Mouse (Mus musculus): Measurements from ENCODE around the gene Cdkl4. TPM values are rescaled to one million over a fixed set of nuclear protein-coding genes. Genes with fewer than 3 reads are reported as not detected.

The Cdkl4 gene
- polyA plus RNA-seq, 1 experiment from 2014 or later = 1.4 TPM

DNA sequence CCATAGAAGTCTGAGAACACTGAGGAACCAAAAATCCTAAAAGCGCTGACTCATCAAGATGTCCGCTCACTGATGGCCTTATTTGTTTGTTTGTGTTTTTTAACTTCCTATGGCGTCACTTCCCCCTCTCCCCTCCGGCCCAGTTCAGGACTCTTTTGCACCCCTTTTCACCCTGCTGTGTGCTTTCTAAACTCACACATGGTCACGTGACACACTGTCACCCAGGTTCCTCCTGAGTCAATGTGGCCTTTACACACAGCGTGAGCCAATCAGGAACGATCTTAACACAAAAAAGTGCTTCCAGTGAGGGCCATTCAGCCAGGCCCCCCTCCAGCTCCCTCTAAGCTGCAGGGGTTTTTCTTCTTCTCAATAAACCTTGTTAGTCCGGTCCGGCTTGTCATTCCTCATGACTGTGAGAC, 80.4 kb downstream of the Cdkl4 start:
- no peak overlapping the region for H3K27ac ChIP-seq (replicated peaks; ENCODE audit: low read depth, low read length)
- no peak overlapping the region for H3K9ac ChIP-seq (replicated peaks; ENCODE audit: low read length)
- no peak overlapping the region for H3K4me3 ChIP-seq (ENCODE audit: low read depth, low read length)
- no peaks in the 10 kb centered on the region for H3K27me3 ChIP-seq (ENCODE audit: control insufficient read depth, insufficient read depth, low read length)
- DNase-seq (ENCODE audit: low spot score) (peak; percentile 20), ATAC-seq (replicated peaks; ENCODE audit: insufficient number of reproducible peaks, low FRiP score, low TSS enrichment, low read depth) (no peak)
- H3K9me3 ChIP-seq (replicated peaks; ENCODE audit: control insufficient read depth, low read length) = no peaks in the 10 kb centered on the region
- no peak overlapping the region for H3K4me2 ChIP-seq (ENCODE audit: low read depth, low read length)
- H3K36me3 ChIP-seq (replicated peaks; ENCODE audit: control insufficient read depth, insufficient read depth, low read depth, low read length) = no peaks in the 10 kb centered on the region
- H3K4me1 ChIP-seq (ENCODE audit: control insufficient read depth, insufficient read depth, low read length) = no peaks in the 10 kb centered on the region
- 77% methylated on average over 9 of the region's 9 CpGs for WGBS

DNA sequence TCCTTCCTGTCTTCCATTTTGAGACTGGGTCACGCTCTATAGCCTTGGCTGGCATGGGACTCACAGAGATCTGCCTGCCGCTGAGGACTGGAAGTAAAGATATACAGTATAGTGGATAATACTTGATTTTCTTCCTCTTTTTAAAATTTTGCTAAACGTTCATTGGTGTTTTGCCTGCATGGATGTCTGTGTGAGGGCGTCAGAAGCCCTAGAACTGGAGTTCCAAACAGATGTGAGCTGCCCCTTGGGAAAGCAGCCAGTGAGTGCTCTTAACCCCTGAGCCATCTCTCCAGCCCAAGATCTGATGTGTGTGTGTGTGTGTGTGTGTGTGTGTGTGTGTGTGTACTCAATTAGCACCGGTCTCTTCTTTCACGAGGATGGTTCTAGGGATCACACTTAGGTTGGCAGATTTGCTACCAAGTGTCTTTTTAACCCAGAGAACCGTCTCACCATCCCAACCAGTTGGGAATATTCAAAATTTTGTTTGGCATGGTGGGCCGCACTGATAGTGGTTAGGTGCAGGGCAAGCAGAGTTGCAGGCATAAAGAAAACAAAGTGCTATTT, 80.9 kb downstream of the Cdkl4 start:
- no peak overlapping the region for H3K9ac ChIP-seq (replicated peaks; ENCODE audit: low read length)
- H3K27ac ChIP-seq (replicated peaks; ENCODE audit: low read depth, low read length) = no peak overlapping the region
- no peak overlapping the region for H3K4me2 ChIP-seq (ENCODE audit: low read depth, low read length)
- no peak overlapping the region for H3K4me3 ChIP-seq (ENCODE audit: low read depth, low read length)
- no peaks in the 10 kb centered on the region for H3K36me3 ChIP-seq (replicated peaks; ENCODE audit: control insufficient read depth, insufficient read depth, low read depth, low read length)
- ATAC-seq (replicated peaks; ENCODE audit: insufficient number of reproducible peaks, low FRiP score, low TSS enrichment, low read depth) (no peak), DNase-seq (ENCODE audit: low spot score) (no peak)
- 85% methylated on average over 8 of the region's 8 CpGs for WGBS
- H3K27me3 ChIP-seq (ENCODE audit: control insufficient read depth, insufficient read depth, low read length) = no peaks in the 10 kb centered on the region
- H3K9me3 ChIP-seq (replicated peaks; ENCODE audit: control insufficient read depth, low read length) = no peaks in the 10 kb centered on the region
- no peaks in the 10 kb centered on the region for H3K4me1 ChIP-seq (ENCODE audit: control insufficient read depth, insufficient read depth, low read length)

DNA sequence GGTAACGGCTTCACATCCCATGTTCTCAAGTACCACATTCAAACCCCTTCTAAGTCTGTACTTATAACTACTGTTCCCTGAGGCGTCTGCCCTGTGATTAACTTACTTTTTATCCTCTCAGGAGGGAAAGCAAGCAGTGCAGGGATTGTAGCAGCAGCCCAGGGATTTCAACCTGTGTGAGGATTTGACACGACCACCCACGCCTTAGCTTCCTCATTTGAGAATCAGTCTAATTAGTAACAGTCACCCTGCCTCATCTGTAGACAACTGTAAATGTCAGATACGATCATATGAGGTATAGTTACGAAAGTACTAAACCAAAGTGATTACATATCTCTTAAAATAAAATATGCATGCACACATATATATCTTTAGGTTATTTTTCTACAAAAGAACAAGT, 81.4 kb downstream of the Cdkl4 start:
- 75% methylated on average over 6 of the region's 6 CpGs for WGBS
- Histone ChIP-seq H3K4me3 (ENCODE audit: low read depth, low read length) (no peak overlapping the region), H3K9me3 (replicated peaks; ENCODE audit: control insufficient read depth, low read length) (no peaks in the 10 kb centered on the region), H3K9ac (replicated peaks; ENCODE audit: low read length) (no peak overlapping the region), H3K4me2 (ENCODE audit: low read depth, low read length) (no peak overlapping the region), H3K27me3 (ENCODE audit: control insufficient read depth, insufficient read depth, low read length) (no peaks in the 10 kb centered on the region), H3K4me1 (ENCODE audit: control insufficient read depth, insufficient read depth, low read length) (no peaks in the 10 kb centered on the region), H3K27ac (replicated peaks; ENCODE audit: low read depth, low read length) (no peak overlapping the region), H3K36me3 (replicated peaks; ENCODE audit: control insufficient read depth, insufficient read depth, low read depth, low read length) (no peaks in the 10 kb centered on the region)
- ATAC-seq (replicated peaks; ENCODE audit: insufficient number of reproducible peaks, low FRiP score, low TSS enrichment, low read depth) (no peak), DNase-seq (ENCODE audit: low spot score) (no peak)

DNA sequence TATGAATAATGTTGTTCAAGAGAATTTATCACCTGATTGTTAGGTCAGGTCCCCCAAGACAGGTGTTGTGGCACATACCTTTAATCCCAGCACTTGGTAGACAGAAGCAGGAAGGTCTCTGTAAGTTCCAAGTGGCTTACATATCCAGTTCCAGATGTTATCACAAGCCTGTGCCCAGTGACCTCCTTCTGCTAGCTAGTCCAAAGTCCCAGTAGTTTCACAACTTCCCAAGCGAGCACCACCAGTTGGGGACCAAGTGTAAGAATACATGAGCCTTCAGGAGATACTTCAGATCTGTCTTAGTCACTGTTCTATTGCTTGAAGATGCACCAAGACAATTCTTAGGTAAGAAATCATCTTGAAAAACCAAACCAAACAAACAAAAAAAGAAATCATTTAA, 83.7 kb downstream of the Cdkl4 start:
- DNase-seq (ENCODE audit: low spot score) (no peak), ATAC-seq (replicated peaks; ENCODE audit: insufficient number of reproducible peaks, low FRiP score, low TSS enrichment, low read depth) (no peak)
- WGBS = 76% methylated on average over 1 of the region's 1 CpGs
- Histone ChIP-seq H3K9ac (replicated peaks; ENCODE audit: low read length) (no peak overlapping the region), H3K4me2 (ENCODE audit: low read depth, low read length) (no peak overlapping the region), H3K36me3 (replicated peaks; ENCODE audit: control insufficient read depth, insufficient read depth, low read depth, low read length) (no peaks in the 10 kb centered on the region), H3K4me1 (ENCODE audit: control insufficient read depth, insufficient read depth, low read length) (no peaks in the 10 kb centered on the region), H3K9me3 (replicated peaks; ENCODE audit: control insufficient read depth, low read length) (no peaks in the 10 kb centered on the region), H3K4me3 (ENCODE audit: low read depth, low read length) (no peak overlapping the region), H3K27me3 (ENCODE audit: control insufficient read depth, insufficient read depth, low read length) (no peaks in the 10 kb centered on the region), H3K27ac (replicated peaks; ENCODE audit: low read depth, low read length) (no peak overlapping the region)

DNA sequence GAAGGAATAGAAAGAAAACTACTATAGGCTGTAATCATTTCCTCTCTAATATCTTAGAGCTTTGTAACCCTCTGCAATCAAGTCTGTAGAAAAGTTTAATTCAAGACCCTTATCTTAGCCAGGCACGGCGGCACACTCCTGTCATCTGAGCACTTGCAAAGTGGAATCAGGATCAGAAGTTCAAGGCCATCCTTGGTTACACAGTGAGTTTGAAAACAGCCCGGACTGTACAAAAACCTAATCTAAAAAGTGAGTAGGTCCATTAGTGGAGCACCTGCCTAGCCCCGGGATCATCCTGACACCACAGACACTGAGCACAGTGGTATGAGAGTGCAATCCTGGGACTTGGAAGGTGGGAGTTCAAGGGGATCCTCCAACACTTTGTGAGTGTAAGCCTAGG, 84.8 kb downstream of the Cdkl4 start:
- Histone ChIP-seq H3K4me2 (ENCODE audit: low read depth, low read length) (no peak overlapping the region), H3K36me3 (replicated peaks; ENCODE audit: control insufficient read depth, insufficient read depth, low read depth, low read length) (no peaks in the 10 kb centered on the region), H3K27ac (replicated peaks; ENCODE audit: low read depth, low read length) (no peak overlapping the region), H3K27me3 (ENCODE audit: control insufficient read depth, insufficient read depth, low read length) (no peaks in the 10 kb centered on the region), H3K4me3 (ENCODE audit: low read depth, low read length) (no peak overlapping the region), H3K4me1 (ENCODE audit: control insufficient read depth, insufficient read depth, low read length) (no peaks in the 10 kb centered on the region), H3K9ac (replicated peaks; ENCODE audit: low read length) (no peak overlapping the region), H3K9me3 (replicated peaks; ENCODE audit: control insufficient read depth, low read length) (no peaks in the 10 kb centered on the region)
- DNase-seq (ENCODE audit: low spot score) (no peak), ATAC-seq (replicated peaks; ENCODE audit: insufficient number of reproducible peaks, low FRiP score, low TSS enrichment, low read depth) (no peak)
- 91% methylated on average over 4 of the region's 4 CpGs for WGBS

DNA sequence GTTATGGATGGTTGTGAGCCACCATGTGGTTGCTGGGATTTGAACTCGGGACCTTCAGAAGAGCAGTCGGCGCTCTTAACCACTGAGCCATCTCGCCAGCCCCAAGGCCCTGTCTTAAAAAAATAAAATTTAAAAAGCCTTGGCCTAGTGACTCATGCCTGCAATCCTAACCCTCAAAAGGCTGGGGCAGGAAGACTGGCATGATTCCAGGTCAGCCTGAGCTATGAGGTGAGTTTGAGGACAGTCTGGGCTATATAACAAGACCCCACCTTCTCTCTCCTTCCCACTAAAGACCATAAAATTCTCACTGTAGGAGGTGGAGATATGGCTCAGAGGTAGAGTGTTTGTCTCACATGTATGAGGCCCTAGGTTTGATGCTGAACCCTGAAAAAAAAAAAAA, 85.3 kb downstream of the Cdkl4 start:
- no peak overlapping the region for H3K4me2 ChIP-seq (ENCODE audit: low read depth, low read length)
- no peak overlapping the region for H3K27ac ChIP-seq (replicated peaks; ENCODE audit: low read depth, low read length)
- DNase-seq (ENCODE audit: low spot score) (no peak), ATAC-seq (replicated peaks; ENCODE audit: insufficient number of reproducible peaks, low FRiP score, low TSS enrichment, low read depth) (no peak)
- H3K4me1 ChIP-seq (ENCODE audit: control insufficient read depth, insufficient read depth, low read length) = no peaks in the 10 kb centered on the region
- no peak overlapping the region for H3K4me3 ChIP-seq (ENCODE audit: low read depth, low read length)
- no peaks in the 10 kb centered on the region for H3K9me3 ChIP-seq (replicated peaks; ENCODE audit: control insufficient read depth, low read length)
- no peaks in the 10 kb centered on the region for H3K27me3 ChIP-seq (ENCODE audit: control insufficient read depth, insufficient read depth, low read length)
- 96% methylated on average over 4 of the region's 4 CpGs for WGBS
- no peaks in the 10 kb centered on the region for H3K36me3 ChIP-seq (replicated peaks; ENCODE audit: control insufficient read depth, insufficient read depth, low read depth, low read length)
- no peak overlapping the region for H3K9ac ChIP-seq (replicated peaks; ENCODE audit: low read length)

DNA sequence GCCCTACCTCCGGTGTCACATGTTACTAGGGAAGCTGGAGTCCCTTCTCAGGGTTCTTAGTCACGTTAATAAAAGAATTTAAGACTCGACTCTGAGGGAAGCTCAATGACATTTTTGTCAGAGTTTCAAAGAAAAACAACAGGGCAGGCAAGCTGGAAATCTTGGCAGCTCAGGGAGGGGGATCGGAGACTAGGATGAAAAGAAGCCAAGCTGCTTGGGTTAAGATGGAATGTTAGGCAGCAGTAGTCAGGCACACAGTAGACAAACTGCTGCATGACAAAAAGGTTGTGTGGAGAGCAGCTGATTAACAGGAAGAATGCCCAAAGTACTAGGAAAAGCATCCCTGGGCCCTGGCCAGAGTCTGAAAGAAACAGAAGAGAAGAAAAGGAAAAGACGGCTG, 87.4 kb downstream of the Cdkl4 start:
- DNase-seq (ENCODE audit: low spot score) = no peak

DNA sequence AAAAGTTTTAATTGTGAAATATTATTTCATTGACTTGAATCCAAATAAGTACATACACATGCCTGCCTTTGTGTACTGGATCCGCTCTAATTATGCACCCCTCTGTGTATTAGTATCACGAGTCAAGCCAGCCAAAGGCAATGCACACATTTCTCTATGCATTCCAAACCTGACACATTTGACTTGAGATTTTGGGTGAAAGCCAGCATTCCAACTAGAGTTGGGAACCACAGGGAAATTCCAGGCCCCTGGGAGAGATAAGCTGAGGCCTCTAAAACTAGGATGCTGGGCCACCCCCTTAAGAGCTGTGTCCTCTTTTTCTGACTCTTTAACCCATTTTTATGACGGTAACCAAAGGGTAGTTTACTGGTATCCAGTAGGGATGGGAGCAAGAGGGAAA, 88.7 kb downstream of the Cdkl4 start:
- H3K9ac ChIP-seq (replicated peaks; ENCODE audit: low read length) = no peak overlapping the region
- no peak for ATAC-seq (replicated peaks; ENCODE audit: insufficient number of reproducible peaks, low FRiP score, low TSS enrichment, low read depth)
- WGBS = 83% methylated on average over 3 of the region's 3 CpGs

More for the DNA sequence above, 87.4 kb downstream of the Cdkl4 start:
- no peaks in the 10 kb centered on the region for H3K27me3 ChIP-seq (ENCODE audit: control insufficient read depth, insufficient read depth, low read length)
- no peak overlapping the region for H3K27ac ChIP-seq (replicated peaks; ENCODE audit: low read depth, low read length)
- H3K9me3 ChIP-seq (replicated peaks; ENCODE audit: control insufficient read depth, low read length) = no peaks in the 10 kb centered on the region
- no peaks in the 10 kb centered on the region for H3K4me1 ChIP-seq (ENCODE audit: control insufficient read depth, insufficient read depth, low read length)
- ATAC-seq (replicated peaks; ENCODE audit: insufficient number of reproducible peaks, low FRiP score, low TSS enrichment, low read depth) = no peak
- no peak overlapping the region for H3K9ac ChIP-seq (replicated peaks; ENCODE audit: low read length)
- H3K36me3 ChIP-seq (replicated peaks; ENCODE audit: control insufficient read depth, insufficient read depth, low read depth, low read length) = no peaks in the 10 kb centered on the region
- no peak overlapping the region for H3K4me2 ChIP-seq (ENCODE audit: low read depth, low read length)
- 73% methylated on average over 5 of the region's 5 CpGs for WGBS
- H3K4me3 ChIP-seq (ENCODE audit: low read depth, low read length) = no peak overlapping the region

More for the DNA sequence above, 88.7 kb downstream of the Cdkl4 start:
- Histone ChIP-seq H3K36me3 (replicated peaks; ENCODE audit: control insufficient read depth, insufficient read depth, low read depth, low read length) (no peaks in the 10 kb centered on the region), H3K27ac (replicated peaks; ENCODE audit: low read depth, low read length) (no peak overlapping the region), H3K27me3 (ENCODE audit: control insufficient read depth, insufficient read depth, low read length) (no peaks in the 10 kb centered on the region), H3K4me2 (ENCODE audit: low read depth, low read length) (no peak overlapping the region), H3K9me3 (replicated peaks; ENCODE audit: control insufficient read depth, low read length) (no peaks in the 10 kb centered on the region), H3K4me3 (ENCODE audit: low read depth, low read length) (no peak overlapping the region), H3K4me1 (ENCODE audit: control insufficient read depth, insufficient read depth, low read length) (no peaks in the 10 kb centered on the region)
- DNase-seq (ENCODE audit: low spot score) = no peak
